Mouse (Mus musculus): ENCODE results near the gene Ube2i. TPM values are rescaled to one million over a fixed set of nuclear protein-coding genes. Genes with fewer than 3 reads are reported as not detected.

The Ube2i gene
- polyA plus RNA-seq, 1 experiment, result 246 TPM

DNA sequence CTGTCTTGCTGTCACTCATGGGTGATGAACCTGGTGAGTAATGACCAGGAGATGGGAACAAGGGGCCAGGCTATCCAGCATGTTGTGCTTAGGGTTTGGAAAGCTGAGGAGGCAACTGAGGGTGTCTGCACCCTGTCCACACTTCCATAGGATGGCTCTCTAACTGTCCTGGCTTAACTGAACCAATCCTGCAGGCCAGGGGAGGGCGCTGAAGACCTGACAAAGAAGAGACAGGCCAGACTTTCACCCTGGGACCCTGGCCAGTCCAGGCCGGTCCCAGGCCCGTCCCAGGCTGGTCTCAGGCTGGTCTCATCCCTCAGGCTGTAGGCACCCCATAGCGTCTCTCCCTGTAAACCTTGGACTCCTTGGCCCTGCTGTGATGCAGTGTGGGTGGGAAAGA, 16.0 kb upstream of the Ube2i start:
- Histone ChIP-seq H3K27me3 (ENCODE audit: control insufficient read depth, insufficient read depth, insufficient read length) (peaks cover 13% of the 10 kb centered on the region), H3K79me2 (ENCODE audit: control insufficient read depth, insufficient read depth) (no peaks in the 10 kb centered on the region), H3K36me3 (ENCODE audit: control insufficient read depth, insufficient read depth) (no peaks in the 10 kb centered on the region), H3K4me3 (no peak overlapping the region), H3ac (ENCODE audit: control insufficient read depth, insufficient read length) (no peak overlapping the region), H3K4me2 (ENCODE audit: low read depth) (no peak overlapping the region)
- TF ChIP-seq POLR2AphosphoS2 (IDR thresholded peaks at IDR 0.05; ENCODE audit: insufficient read length, low read depth) (no peak), REST (IDR thresholded peaks at IDR 0.05; ENCODE audit: insufficient read depth, insufficient read length) (no peak), MAX (IDR thresholded peaks at IDR 0.05; ENCODE audit: low read depth) (no peak), TCF12 (IDR thresholded peaks at IDR 0.05; ENCODE audit: insufficient read depth, poor library complexity, severe bottlenecking) (no peak), CEBPB (IDR thresholded peaks at IDR 0.05; ENCODE audit: insufficient read depth, poor library complexity, severe bottlenecking) (no peak), SRF (IDR thresholded peaks at IDR 0.05; ENCODE audit: control insufficient read depth, insufficient read length, low read depth) (no peak), POLR2A (IDR thresholded peaks at IDR 0.05; ENCODE audit: insufficient read length, low read depth) (no peak), USF1 (IDR thresholded peaks at IDR 0.05; ENCODE audit: low read depth) (no peak), E2F4 (IDR thresholded peaks at IDR 0.05; ENCODE audit: insufficient read depth) (no peak), MYOD1 (IDR thresholded peaks at IDR 0.05; ENCODE audit: control insufficient read depth in 1 of 3, insufficient read length in 2 of 3, low read depth in 2 of 3) (no peak), TCF3 (IDR thresholded peaks at IDR 0.05; ENCODE audit: insufficient read length, low read depth) (no peak), MYOG (IDR thresholded peaks at IDR 0.05; ENCODE audit: control insufficient read depth in 1 of 3, insufficient read depth in 1 of 3, insufficient read length in 2 of 3, low read depth in 2 of 3) (no peak)

DNA sequence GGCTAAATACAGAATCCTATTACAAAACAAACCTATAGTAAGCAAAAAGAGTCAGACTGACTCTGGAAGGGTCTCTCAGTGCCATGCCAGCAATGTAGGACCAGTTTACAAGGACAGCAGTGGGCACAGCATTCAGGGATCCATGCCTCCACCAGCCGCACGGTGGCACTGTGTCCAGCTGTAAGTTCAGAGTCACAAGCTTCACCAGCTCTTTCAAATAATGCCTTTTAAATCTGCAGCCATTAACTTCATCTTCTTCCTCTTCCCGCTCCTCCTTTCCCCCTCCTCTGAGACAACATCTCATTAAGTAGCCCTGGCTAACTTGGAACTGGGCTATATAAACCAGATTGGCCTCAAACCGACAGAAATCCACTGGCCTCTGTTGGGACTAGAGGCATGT, 14.4 kb upstream of the Ube2i start:
- TF ChIP-seq MAX (IDR thresholded peaks at IDR 0.05; ENCODE audit: low read depth), result no peak
- TF ChIP-seq TCF12 (IDR thresholded peaks at IDR 0.05; ENCODE audit: insufficient read depth, poor library complexity, severe bottlenecking), result no peak
- TF ChIP-seq CEBPB (IDR thresholded peaks at IDR 0.05; ENCODE audit: insufficient read depth, poor library complexity, severe bottlenecking), result no peak
- TF ChIP-seq POLR2AphosphoS2 (IDR thresholded peaks at IDR 0.05; ENCODE audit: insufficient read length, low read depth), result no peak
- TF ChIP-seq TCF3 (IDR thresholded peaks at IDR 0.05; ENCODE audit: insufficient read length, low read depth), result no peak
- TF ChIP-seq MYOG (IDR thresholded peaks at IDR 0.05; ENCODE audit: control insufficient read depth in 1 of 3, insufficient read depth in 1 of 3, insufficient read length in 2 of 3, low read depth in 2 of 3), result no peak
- no peak for TF ChIP-seq USF1 (IDR thresholded peaks at IDR 0.05; ENCODE audit: low read depth)
- no peak for TF ChIP-seq MYOD1 (IDR thresholded peaks at IDR 0.05; ENCODE audit: control insufficient read depth in 1 of 3, insufficient read length in 2 of 3, low read depth in 2 of 3)
- TF ChIP-seq E2F4 (IDR thresholded peaks at IDR 0.05; ENCODE audit: insufficient read depth), result no peak
- TF ChIP-seq POLR2A (IDR thresholded peaks at IDR 0.05; ENCODE audit: insufficient read length, low read depth), result no peak
- no peak for TF ChIP-seq SRF (IDR thresholded peaks at IDR 0.05; ENCODE audit: control insufficient read depth, insufficient read length, low read depth)
- TF ChIP-seq REST (IDR thresholded peaks at IDR 0.05; ENCODE audit: insufficient read depth, insufficient read length), result no peak
- Histone ChIP-seq H3K36me3 (ENCODE audit: control insufficient read depth, insufficient read depth) (no peaks in the 10 kb centered on the region), H3K4me3 (no peak overlapping the region), H3ac (ENCODE audit: control insufficient read depth, insufficient read length) (no peak overlapping the region), H3K4me2 (ENCODE audit: low read depth) (no peak overlapping the region), H3K27me3 (ENCODE audit: control insufficient read depth, insufficient read depth, insufficient read length) (peaks cover 13% of the 10 kb centered on the region), H3K79me2 (ENCODE audit: control insufficient read depth, insufficient read depth) (no peaks in the 10 kb centered on the region)

DNA sequence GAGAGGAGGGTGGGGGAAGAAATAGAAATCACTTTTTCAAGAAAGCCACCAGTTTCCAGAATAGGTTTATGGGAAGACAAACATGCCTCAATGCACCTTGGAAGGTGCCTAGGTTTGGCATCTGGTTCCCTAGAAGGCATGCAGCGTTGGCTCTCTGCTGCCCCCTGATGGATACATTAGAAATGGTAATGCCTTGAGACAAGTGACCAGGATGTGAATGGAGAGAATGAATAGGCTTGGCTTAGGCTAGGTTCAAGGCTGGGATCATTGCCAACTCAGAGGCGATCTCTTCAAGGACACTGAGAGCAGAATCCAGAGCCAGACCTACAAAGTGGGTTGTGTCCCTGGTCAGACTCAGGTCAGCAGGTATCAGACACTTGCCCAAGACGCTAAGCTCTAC, 10.6 kb upstream of the Ube2i start:
- no peak for TF ChIP-seq POLR2AphosphoS2 (IDR thresholded peaks at IDR 0.05; ENCODE audit: insufficient read length, low read depth)
- TF ChIP-seq CEBPB (IDR thresholded peaks at IDR 0.05; ENCODE audit: insufficient read depth, poor library complexity, severe bottlenecking), result no peak
- no peak for TF ChIP-seq TCF3 (IDR thresholded peaks at IDR 0.05; ENCODE audit: insufficient read length, low read depth)
- no peak for TF ChIP-seq SRF (IDR thresholded peaks at IDR 0.05; ENCODE audit: control insufficient read depth, insufficient read length, low read depth)
- TF ChIP-seq MYOG (IDR thresholded peaks at IDR 0.05; ENCODE audit: control insufficient read depth in 1 of 3, insufficient read depth in 1 of 3, insufficient read length in 2 of 3, low read depth in 2 of 3), result no peak
- no peak for TF ChIP-seq MAX (IDR thresholded peaks at IDR 0.05; ENCODE audit: low read depth)
- no peak for TF ChIP-seq TCF12 (IDR thresholded peaks at IDR 0.05; ENCODE audit: insufficient read depth, poor library complexity, severe bottlenecking)
- no peak for TF ChIP-seq REST (IDR thresholded peaks at IDR 0.05; ENCODE audit: insufficient read depth, insufficient read length)
- no peak for TF ChIP-seq E2F4 (IDR thresholded peaks at IDR 0.05; ENCODE audit: insufficient read depth)
- TF ChIP-seq POLR2A (IDR thresholded peaks at IDR 0.05; ENCODE audit: insufficient read length, low read depth), result no peak
- TF ChIP-seq USF1 (IDR thresholded peaks at IDR 0.05; ENCODE audit: low read depth), result no peak
- TF ChIP-seq MYOD1 (IDR thresholded peaks at IDR 0.05; ENCODE audit: control insufficient read depth in 1 of 3, insufficient read length in 2 of 3, low read depth in 2 of 3), result no peak
- Histone ChIP-seq H3K4me3 (no peak overlapping the region), H3K79me2 (ENCODE audit: control insufficient read depth, insufficient read depth) (no peaks in the 10 kb centered on the region), H3K27me3 (ENCODE audit: control insufficient read depth, insufficient read depth, insufficient read length) (no peaks in the 10 kb centered on the region), H3K36me3 (ENCODE audit: control insufficient read depth, insufficient read depth) (no peaks in the 10 kb centered on the region), H3K4me2 (ENCODE audit: low read depth) (no peak overlapping the region), H3ac (ENCODE audit: control insufficient read depth, insufficient read length) (no peak overlapping the region)

DNA sequence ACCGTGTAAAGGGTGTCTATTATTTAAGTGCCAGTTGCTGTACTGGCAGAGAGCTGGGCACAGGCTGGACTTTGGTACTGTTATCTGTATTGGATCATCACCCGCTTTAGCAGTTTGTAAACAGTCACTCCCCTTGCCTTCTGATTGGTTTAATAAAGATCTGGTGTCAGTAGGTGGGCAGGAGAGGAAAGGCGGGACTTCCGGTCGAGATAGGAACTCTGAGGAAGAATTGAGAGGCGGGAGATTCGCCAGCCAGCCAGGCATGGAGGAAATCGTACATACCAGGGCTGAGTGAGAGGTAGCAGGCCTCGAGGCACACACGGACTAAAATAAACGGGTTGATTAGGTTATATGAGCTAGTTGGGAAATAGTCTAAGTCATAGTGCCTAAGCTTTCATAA, 7.7 kb upstream of the Ube2i start:
- peaks cover 13% of the 10 kb centered on the region for H3K27me3 ChIP-seq (ENCODE audit: control insufficient read depth, insufficient read depth, insufficient read length)
- no peak overlapping the region for H3ac ChIP-seq (ENCODE audit: control insufficient read depth, insufficient read length)
- H3K4me2 ChIP-seq (ENCODE audit: low read depth), result peak overlapping the region; percentile 75
- H3K36me3 ChIP-seq (ENCODE audit: control insufficient read depth, insufficient read depth), result no peaks in the 10 kb centered on the region
- no peak overlapping the region for H3K4me3 ChIP-seq
- TF ChIP-seq MYOG (IDR thresholded peaks at IDR 0.05; ENCODE audit: control insufficient read depth in 1 of 3, insufficient read depth in 1 of 3, insufficient read length in 2 of 3, low read depth in 2 of 3) (no peak), TCF3 (IDR thresholded peaks at IDR 0.05; ENCODE audit: insufficient read length, low read depth) (no peak), POLR2A (IDR thresholded peaks at IDR 0.05; ENCODE audit: insufficient read length, low read depth) (peak; percentile 40), TCF12 (IDR thresholded peaks at IDR 0.05; ENCODE audit: insufficient read depth, poor library complexity, severe bottlenecking) (no peak), SRF (IDR thresholded peaks at IDR 0.05; ENCODE audit: control insufficient read depth, insufficient read length, low read depth) (no peak), CEBPB (IDR thresholded peaks at IDR 0.05; ENCODE audit: insufficient read depth, poor library complexity, severe bottlenecking) (no peak), E2F4 (IDR thresholded peaks at IDR 0.05; ENCODE audit: insufficient read depth) (no peak), MAX (IDR thresholded peaks at IDR 0.05; ENCODE audit: low read depth) (no peak), REST (IDR thresholded peaks at IDR 0.05; ENCODE audit: insufficient read depth, insufficient read length) (no peak), POLR2AphosphoS2 (IDR thresholded peaks at IDR 0.05; ENCODE audit: insufficient read length, low read depth) (peak; percentile 32), MYOD1 (IDR thresholded peaks at IDR 0.05; ENCODE audit: control insufficient read depth in 1 of 3, insufficient read length in 2 of 3, low read depth in 2 of 3) (no peak), USF1 (IDR thresholded peaks at IDR 0.05; ENCODE audit: low read depth) (no peak)
- H3K79me2 ChIP-seq (ENCODE audit: control insufficient read depth, insufficient read depth), result no peaks in the 10 kb centered on the region

All from myocyte (in vitro differentiated cells).